Mouse (Mus musculus) erythroblast, embryonic 14.5 days (primary cell): Measurements from ENCODE around the gene Emb. TPM values are rescaled to one million over a fixed set of nuclear protein-coding genes. Genes with fewer than 3 reads are reported as not detected.

ENCODE experiments used
- H3K27me3 ChIP-seq: 2 replicates; pipeline ENCODE4 v1.6.1; 2012; ENCODE audit warnings: inconsistent platforms; ENCODE audit not compliant: control insufficient read depth
- H3K36me3 ChIP-seq: 2 replicates; pipeline ENCODE4 v1.6.1; 2012; ENCODE audit warnings: mild to moderate bottlenecking, inconsistent platforms; ENCODE audit not compliant: control insufficient read depth
- H3K4me1 ChIP-seq: 2 replicates; pipeline ENCODE4 v1.6.1; 2012; ENCODE audit warnings: inconsistent platforms; ENCODE audit not compliant: control insufficient read depth
- H3K4me3 ChIP-seq: replicated peaks from 2 replicates; pipeline ENCODE3; 2012; ENCODE audit warnings: moderate library complexity, mild to moderate bottlenecking, inconsistent platforms
- H3K9me3 ChIP-seq: 2 replicates; pipeline ENCODE4 v1.6.1; 2012; ENCODE audit warnings: low read length, inconsistent platforms, mixed read lengths; ENCODE audit not compliant: control insufficient read depth
- GATA1 ChIP-seq: IDR thresholded peaks from 2 replicates; pipeline ENCODE4 v1.6.1; 2012; ENCODE audit warnings: low read length, inconsistent platforms, mixed read lengths
- TAL1 ChIP-seq: IDR thresholded peaks from 3 replicates; pipeline ENCODE4 v1.6.1; 2012; ENCODE audit warnings: low read length, inconsistent platforms, mixed read lengths
- polyA plus RNA-seq: library from polyadenylated mRNA; stranded (reverse); fragments of >175 nt; gene quantifications from 2 replicates; pipeline ENCODE4 v1.2.3, GENCODE M21; 2012

Gene Emb
- polyA plus RNA-seq, 1 experiment: 3.6 TPM

DNA sequence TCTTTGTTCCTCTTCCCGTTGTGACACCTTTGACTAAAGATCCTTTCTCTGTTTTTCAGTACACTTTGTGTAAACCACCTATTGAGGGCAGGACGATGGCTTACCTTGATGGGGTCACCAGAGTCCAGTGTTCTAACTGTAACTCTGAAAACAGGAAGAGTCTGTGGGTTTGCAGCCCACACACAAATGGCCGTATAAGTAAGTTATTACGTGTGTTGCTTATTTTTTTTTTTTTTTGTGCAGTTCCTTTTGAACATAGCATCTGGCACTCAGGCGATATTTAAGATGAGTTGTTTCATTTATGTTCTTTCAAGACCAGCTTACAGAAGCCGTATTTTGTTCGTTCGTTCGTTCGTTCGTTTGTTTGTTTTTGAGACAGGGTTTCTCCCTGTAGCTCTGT is 9.3 kb downstream of the Emb start:
- Histone ChIP-seq H3K9me3 (no peaks in the 10 kb centered on the region), H3K4me1 (peaks cover 69% of the 10 kb centered on the region), H3K36me3 (no peaks in the 10 kb centered on the region), H3K27me3 (peaks cover 32% of the 10 kb centered on the region), H3K4me3 (no peak overlapping the region)
- TF ChIP-seq TAL1 (no peak), GATA1 (no peak)

DNA sequence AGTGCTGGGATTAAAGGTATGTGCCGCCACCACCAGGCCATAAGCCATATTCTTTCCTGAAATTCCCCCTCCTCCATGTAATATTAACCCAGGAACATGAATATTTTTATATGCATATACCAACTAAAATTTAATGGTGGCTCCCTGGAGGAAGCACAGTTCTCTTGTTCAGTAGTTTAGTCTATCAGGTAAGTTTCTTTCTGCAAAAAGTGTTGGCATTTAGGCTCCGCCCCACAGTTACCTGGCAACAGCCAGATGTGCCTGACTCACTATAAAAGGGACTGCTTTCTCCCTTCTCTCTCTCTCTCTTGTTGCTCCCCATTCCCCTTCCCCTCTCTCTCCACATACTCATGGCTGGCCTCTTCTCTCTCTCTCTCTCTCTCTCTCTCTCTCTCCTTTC is 9.8 kb downstream of the Emb start:
- H3K4me3 ChIP-seq: no peak overlapping the region
- peaks cover 33% of the 10 kb centered on the region for H3K27me3 ChIP-seq
- TF ChIP-seq GATA1: no peak
- TF ChIP-seq TAL1: no peak
- H3K36me3 ChIP-seq: no peaks in the 10 kb centered on the region
- peaks cover 65% of the 10 kb centered on the region for H3K4me1 ChIP-seq
- no peaks in the 10 kb centered on the region for H3K9me3 ChIP-seq

DNA sequence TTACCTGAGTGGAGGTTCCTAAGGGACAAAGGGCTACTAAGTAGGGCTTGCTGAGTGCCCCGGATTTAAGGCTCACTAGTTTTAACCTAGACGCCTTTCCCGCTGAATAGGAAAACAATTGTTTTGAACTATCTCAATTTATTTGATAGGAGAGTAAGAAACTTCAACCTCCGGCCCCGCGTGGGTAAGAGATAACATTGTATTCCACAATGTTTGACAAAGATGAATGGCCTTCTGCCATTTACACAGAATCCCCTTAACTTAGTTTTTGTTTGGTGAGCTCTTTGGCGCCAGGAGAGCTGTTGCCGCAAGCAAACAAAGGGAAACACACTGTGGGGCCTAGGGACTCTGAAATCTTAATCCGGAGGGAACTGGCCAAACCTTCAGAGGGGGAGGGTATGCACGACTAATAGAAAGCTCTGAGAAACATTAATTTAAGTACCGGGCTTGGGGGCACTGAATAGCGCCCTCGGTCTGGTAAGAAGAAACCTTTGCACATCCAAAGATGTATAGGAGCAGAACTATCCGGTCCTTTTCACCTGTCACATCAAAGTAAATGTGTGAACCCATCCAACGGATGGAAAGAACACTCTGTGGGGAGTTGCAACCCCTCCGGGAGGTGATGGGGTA is 11.7 kb downstream of the Emb start:
- H3K9me3 ChIP-seq: no peaks in the 10 kb centered on the region
- H3K27me3 ChIP-seq: peaks cover 34% of the 10 kb centered on the region
- H3K36me3 ChIP-seq: peaks cover 5% of the 10 kb centered on the region
- no peak for TF ChIP-seq TAL1
- peaks cover 69% of the 10 kb centered on the region for H3K4me1 ChIP-seq
- peak overlapping the region; percentile 91 for H3K4me3 ChIP-seq

DNA sequence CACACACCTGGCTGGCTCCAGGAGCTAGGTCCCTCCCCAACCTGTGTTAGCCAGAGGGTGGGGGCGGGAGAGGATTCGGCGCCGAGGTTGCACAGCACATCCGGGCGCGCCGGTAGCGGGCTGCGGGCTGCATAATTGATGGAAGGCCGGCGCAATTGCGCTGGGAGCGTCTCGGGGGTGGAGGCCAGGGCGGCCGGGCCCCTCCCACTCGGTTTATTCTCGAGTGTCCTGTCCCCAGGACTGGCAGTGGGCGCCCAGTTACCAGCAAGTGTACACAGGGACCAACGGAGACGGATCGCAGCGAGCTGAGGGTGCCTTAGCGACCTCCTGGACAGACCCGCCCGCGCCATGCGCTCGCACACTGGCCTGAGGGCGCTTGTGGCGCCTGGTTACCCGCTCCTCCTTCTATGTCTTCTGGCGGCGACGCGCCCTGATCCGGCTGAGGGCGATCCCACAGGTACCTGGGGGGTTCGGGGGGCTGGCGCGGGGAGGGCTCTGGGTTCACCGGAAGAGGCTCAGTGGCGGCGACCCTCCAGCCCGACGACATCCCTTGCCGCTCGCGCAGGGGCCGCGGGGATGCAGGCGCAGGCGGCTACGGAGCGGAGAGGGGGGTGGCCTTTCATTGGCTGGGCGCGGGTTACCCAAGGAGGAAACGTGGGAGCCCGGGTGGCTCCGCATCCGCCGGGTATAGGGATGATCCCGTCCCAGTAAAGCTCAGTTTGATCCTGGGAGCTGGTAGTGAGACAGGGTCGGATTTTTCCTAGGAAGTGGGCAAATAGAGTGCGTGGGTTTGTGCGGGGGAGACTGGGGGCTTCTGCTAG is 12.4 kb downstream of the Emb start, which contains the start of gene Gm17509:
TSS of gene Gm17509 (minus strand) at position 575 of the 821 bp plus-strand sequence.
- peak within 1 kb of the TSS; percentile 91 for H3K4me3 ChIP-seq
- no peaks in the 10 kb centered on the region for H3K9me3 ChIP-seq
- peaks cover 34% of the 10 kb centered on the region for H3K27me3 ChIP-seq
- peaks cover 10% of the 10 kb centered on the region for H3K36me3 ChIP-seq
- TF ChIP-seq GATA1 (no peak), TAL1 (no peak)
- H3K4me1 ChIP-seq: peaks cover 67% of the 10 kb centered on the region

DNA sequence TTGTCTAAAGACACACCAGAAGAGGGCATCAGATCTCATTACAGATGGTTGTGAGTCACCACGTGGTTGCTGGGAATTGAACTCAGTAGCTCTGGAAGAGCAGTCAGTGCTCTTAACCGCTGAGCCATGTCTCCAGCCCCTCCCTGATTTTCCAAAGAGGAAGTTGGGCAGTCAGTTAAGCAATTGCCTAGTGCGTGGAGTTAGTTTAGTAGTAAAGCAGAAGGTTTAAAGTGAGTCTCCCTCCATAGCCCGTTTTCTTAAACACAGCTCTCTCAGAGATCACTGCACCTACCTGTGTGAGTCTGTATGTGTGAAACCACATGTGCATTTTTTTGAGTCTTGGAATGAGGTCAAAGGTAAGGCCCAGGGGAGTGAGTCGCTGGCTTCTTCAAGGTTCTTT is 14.8 kb downstream of the Emb start:
- no peaks in the 10 kb centered on the region for H3K9me3 ChIP-seq
- H3K27me3 ChIP-seq: peaks cover 34% of the 10 kb centered on the region
- H3K36me3 ChIP-seq: peaks cover 18% of the 10 kb centered on the region
- peak overlapping the region; percentile 51 for H3K4me3 ChIP-seq
- H3K4me1 ChIP-seq: peaks cover 45% of the 10 kb centered on the region
- no peak for TF ChIP-seq GATA1
- TF ChIP-seq TAL1: no peak

DNA sequence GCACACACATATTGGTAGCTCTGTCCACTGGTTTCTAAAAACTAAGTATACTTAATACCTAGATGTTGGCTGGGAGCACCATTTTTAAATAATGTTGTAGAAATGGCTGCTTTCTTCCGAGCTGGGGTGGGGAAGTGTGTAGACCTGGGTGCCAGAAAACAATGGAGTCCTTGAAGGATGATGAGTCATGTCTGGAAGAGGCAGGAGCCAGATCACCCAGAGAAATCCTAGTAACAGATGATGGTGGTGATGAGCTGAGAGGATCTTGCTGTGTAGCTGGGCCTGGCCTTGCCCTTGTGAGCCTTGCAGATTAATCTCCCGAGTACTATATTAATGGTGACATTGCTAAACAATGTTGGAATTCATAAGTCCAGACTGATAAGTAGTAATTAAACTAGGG is 16.6 kb downstream of the Emb start:
- H3K4me1 ChIP-seq: peaks cover 28% of the 10 kb centered on the region
- TF ChIP-seq GATA1: no peak
- TF ChIP-seq TAL1: no peak
- peaks cover 27% of the 10 kb centered on the region for H3K36me3 ChIP-seq
- H3K9me3 ChIP-seq: no peaks in the 10 kb centered on the region
- H3K4me3 ChIP-seq: no peak overlapping the region
- H3K27me3 ChIP-seq: peaks cover 28% of the 10 kb centered on the region

DNA sequence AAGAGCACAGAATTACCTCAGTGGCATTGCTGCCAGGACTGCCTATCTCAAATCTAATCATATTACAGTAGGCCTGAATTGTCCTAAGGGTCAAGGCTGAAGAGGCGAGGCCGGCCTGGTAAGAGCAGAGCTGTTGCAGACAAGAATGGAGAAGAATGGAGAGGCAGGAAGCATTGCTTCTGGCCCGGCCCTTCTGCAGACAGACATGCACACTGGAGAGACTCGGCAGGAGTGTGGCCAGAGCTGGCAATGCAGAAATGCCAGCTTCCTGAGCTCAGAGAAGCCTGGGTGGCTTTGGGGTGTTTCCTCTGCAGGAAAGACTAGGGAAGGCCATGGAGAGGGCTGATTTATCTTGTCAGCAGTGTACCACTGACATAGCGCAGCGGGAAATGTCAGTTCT is 17.2 kb downstream of the Emb start:
- Histone ChIP-seq H3K4me3 (no peak overlapping the region), H3K4me1 (peaks cover 22% of the 10 kb centered on the region), H3K36me3 (peaks cover 27% of the 10 kb centered on the region), H3K9me3 (no peaks in the 10 kb centered on the region), H3K27me3 (peaks cover 21% of the 10 kb centered on the region)
- TF ChIP-seq TAL1 (no peak), GATA1 (no peak)

DNA sequence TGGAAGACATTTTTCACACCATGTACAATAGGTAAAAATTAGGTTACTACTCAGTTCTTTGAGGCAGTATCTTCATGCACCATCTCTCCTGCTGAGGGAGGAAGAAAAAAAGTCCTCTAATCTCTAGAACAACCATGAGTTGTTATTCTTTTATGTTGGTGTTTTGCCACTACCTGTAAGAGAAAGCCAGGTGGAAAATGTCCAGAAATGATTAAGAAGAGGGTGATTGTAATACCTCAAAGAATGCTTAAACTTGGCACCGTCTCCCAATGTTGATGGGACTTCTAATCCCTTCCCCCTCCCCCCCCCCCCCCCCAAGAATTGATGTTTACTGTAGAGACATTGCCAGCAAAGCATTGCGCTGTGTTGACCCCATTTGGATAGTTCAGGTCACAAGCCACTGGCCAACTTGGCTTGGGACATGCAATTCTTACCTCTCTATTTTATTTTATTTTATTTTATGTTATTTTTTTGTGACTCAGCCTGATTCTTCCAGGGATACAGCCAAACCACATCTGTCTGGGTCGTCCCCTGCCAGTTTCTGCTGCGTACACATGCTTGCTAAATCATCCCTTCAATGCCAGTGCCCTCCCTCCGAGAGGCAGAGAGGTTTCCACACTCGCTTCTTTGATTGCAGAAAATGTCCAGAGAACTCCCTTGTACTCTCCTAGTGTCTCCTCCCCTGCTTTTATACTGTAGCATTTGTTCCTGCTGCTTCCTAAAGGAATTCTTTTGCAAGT is 22.2 kb downstream of the Emb start:
- Histone ChIP-seq H3K4me1 (peaks cover 6% of the 10 kb centered on the region; the same call in 1 of the 2 replicates), H3K4me3 (no peak overlapping the region), H3K9me3 (no peaks in the 10 kb centered on the region), H3K36me3 (peaks cover 35% of the 10 kb centered on the region), H3K27me3 (no peaks in the 10 kb centered on the region)
- TF ChIP-seq TAL1 (no peak), GATA1 (no peak)

DNA sequence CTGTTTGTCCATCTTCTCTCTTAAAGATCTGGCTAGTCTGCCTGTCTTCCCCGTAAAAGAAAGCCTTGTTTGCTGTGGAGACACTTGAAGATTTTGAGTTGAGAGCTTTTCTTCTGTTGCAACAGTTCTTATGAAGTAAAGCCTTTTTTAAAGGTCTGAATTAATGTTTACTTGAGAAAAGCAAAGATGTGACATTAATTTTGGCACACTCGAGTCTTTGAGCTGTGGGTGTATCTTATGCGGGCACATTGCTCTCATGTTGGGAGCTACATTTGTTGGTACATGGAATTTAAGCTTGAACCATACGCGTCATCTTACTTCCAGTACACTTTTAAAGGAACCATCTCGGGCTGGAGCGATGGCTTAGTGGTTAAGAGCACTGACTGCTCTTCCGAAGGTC is 25.5 kb downstream of the Emb start:
- H3K36me3 ChIP-seq: peaks cover 41% of the 10 kb centered on the region
- no peaks in the 10 kb centered on the region for H3K9me3 ChIP-seq
- no peak overlapping the region for H3K4me3 ChIP-seq
- TF ChIP-seq TAL1 (no peak), GATA1 (no peak)
- H3K4me1 ChIP-seq: peaks cover 31% of the 10 kb centered on the region
- no peaks in the 10 kb centered on the region for H3K27me3 ChIP-seq
